Mouse (Mus musculus): Measurements from ENCODE around the gene Il21r.

The Il21r gene

GRCm38 (mm10) chr7:125575738-125576540, 27.3 kb upstream of the Il21r start:
- no peak for DNase-seq (ENCODE audit: low spot score)

DNA sequence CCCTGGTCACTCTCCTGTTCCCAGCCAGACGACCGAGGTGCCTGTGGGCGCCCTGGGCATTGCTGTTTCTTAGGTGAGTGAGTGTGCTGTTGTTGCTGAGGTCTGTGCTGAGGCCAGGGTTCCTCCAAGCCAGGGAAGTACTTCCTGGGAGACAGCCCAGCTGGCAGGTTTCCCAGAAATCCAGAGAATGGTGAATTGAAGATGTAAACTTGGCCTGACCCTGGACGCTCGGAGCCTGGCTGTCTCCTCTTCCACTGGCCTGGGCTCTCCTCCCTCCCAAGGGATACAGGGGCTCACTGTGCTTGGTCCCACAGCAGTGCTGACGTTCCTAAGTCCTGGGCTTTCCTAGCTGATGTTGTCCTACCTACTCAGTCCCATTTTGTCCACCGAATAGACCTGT, 26.2 kb upstream of the Il21r start:
- no peak for DNase-seq (ENCODE audit: low spot score)

- DNase-seq (ENCODE audit: low spot score), result no peak
Measured at GRCm38 (mm10) chr7:125577486-125578088, 25.6 kb upstream of the Il21r start.

DNA sequence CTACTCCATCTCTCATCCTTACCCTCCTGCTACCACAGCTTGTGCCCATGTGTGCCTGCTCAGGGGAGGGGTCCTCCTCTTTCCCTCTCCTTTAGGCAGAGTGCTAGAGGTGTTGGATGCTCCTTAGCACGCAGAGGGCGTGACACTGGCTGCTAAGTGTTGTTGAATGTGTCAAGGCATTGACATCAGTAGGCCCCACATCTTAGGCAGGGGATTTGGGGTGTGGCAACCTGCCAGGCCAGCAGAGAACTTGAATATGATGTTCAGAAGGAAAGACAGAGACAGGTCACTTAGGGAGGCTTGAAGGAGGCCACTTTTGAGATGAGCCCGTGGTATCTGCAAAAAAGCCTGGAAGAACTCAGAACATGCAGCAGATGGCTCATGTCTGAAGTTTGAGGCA, 25.1 kb upstream of the Il21r start:
- peak; percentile 50 for DNase-seq (ENCODE audit: low spot score)

GRCm38 (mm10) chr7:125579545-125580219, 23.5 kb upstream of the Il21r start:
- peak; percentile 40 for DNase-seq (ENCODE audit: low spot score)

DNA sequence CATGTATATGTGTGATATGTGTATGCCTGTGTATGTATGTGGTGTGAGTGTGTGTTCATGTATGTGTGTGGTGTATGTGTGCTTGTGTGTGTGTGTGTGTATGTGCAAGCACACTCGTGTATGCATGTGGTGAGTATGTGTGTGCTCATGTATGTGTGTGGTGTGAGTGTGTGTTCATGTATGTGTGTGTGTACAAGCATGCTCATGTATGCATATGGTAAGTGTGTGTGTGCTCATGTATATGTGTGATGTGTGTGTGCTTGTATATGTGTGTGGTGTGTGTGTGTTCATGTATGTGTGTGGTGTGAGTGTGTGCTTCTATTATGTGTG, 23.0 kb upstream of the Il21r start:
- no peak for DNase-seq (ENCODE audit: low spot score)

DNA sequence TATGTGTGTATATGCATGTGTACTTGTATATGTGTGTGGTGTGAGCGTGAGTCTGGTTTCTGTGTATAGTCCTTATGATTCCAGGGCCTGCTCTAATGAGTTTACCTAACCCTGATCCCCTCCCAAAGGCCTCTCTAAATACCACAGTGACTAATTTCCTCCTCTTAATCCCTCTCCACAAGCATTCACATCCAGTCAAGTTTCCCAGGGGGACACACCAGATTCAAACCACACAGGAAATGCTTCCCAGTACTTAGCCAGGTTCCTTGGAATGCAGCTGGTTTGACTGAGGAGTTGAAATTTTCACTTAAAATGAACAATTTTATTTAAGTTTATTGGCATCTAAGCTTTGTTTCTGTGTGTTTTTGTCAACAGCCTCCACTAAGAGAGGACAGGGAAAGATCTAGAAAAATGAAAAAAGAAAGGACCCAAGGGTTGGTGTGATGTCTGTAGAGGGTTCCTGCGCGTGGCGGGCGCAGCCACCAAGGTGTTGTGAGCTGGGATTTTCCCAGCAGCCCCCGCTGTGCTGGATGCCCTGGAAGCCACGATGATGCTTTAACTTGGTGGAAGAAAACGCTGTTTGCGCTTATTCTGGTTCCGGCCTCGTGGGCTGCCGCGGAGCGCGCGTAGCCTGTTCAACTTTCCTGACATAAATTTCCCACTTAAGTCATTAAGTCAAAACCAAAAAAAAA, 22.5 kb upstream of the Il21r start:
- peak; percentile 87 for DNase-seq (ENCODE audit: low spot score)

GRCm38 (mm10) chr7:125581317-125581672, 21.9 kb upstream of the Il21r start:
- no peak for DNase-seq (ENCODE audit: low spot score)

GRCm38 (mm10) chr7:125583325-125584004, 19.8 kb upstream of the Il21r start:
- DNase-seq (ENCODE audit: low spot score), result no peak

DNA sequence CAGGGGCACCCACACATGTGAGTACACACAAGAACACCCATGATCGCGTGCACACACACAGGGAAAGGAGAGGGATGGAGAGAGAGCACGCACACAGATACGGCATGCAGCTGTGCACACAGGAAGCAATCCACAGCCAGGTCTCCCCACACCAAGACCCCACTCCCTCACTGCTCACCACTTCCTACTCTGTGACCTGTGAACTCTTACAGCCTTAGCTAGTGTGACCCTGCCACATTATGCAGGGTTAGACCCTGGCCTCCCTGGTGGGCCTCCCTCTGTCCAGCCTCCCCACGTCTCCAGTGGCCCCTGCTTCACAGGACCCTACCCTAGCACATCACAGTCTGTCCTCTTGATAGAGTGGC, 19.2 kb upstream of the Il21r start:
- DNase-seq (ENCODE audit: low spot score), result no peak

GRCm38 (mm10) chr7:125586355-125586754, 16.9 kb upstream of the Il21r start:
- no peak for DNase-seq (ENCODE audit: low spot score)

DNA sequence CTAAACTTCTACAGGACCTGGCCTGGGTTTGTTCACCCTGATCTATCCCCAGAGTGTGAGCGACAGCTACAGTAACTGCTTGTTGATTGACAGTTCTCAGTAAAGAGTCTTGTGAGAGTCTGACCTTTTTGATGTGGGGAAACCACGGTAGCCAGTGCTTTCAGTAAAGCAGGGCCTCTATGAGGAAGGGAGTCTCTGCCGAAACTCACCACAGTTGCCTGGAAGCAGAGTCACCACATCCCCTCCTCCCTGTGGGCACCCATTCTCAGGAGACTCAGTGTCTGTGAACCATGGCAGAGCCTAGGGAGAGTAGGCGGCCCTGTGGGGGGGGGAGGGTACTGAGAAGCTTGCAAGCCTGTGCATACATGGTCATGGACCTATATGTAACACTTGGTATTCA, 14.5 kb upstream of the Il21r start:
- peak; percentile 91 for DNase-seq (ENCODE audit: low spot score)

GRCm38 (mm10) chr7:125589896-125590295, 13.3 kb upstream of the Il21r start:
- no peak for DNase-seq (ENCODE audit: low spot score)

DNA sequence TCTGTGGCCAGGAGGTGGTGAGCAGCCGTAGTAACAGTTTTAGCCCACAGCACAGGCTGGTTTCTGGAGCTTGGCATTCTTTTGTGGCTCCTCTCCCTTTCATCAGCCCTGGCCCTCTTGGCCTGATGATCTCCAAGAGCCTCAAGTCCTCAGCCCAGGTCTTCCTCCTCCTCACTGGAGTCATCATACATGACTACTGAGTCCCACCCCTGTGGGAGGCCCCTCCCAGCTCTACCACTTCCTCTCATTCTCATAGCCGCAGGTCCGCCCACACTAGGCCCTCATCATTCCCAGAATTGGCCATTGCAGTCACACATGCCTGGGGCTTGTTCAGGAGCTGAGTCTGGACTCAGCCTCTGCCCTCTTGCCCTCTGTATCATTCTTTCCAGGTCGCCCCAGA, 9.4 kb upstream of the Il21r start:
- DNase-seq (ENCODE audit: low spot score), result peak; percentile 68

GRCm38 (mm10) chr7:125596406-125596805, 6.8 kb upstream of the Il21r start:
- no peak for DNase-seq (ENCODE audit: low spot score)

GRCm38 (mm10) chr7:125597083-125597482, 6.1 kb upstream of the Il21r start:
- DNase-seq (ENCODE audit: low spot score), result peak; percentile 67

DNA sequence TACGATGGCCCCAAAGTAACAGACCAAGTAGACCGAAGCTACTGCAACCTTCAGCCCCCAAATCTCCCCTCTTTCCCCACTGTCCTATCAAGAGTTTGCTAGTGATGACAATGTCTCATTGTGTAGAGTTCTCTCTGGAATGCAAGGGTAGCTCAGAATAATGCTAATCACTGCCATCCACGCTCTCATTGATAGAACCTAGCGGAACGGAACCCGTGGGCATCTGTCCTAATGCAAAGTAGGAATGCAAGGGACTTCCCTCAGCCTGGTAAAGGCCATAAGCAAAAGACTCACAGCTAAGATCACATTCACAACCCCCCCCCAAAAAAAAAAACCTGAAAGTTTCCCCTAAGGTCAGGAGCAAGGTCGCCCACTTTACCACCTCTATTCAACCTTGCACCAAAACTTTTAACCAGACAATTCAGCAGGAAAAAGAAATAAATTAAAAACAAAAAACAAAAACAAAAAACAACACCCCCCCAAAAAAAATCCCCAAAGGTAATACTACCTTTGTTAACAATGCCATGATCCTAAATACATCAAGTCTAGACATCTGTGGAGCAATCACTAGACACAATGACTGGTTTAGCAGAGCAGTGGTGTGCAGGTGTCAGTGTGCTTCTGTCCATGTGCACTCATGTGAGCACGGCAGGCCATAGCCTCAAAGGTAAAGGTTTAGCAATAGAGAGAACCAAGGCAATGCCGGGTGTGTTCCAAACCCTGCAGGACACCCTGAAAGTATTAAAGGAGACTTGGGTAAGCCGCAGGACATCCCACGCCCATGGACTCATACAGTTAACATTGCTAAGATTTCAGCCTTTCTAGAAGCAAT, 5.5 kb upstream of the Il21r start:
- DNase-seq (ENCODE audit: low spot score), result no peak

- no peak for DNase-seq (ENCODE audit: low spot score)
Measured at GRCm38 (mm10) chr7:125599373-125599973, 3.8 kb upstream of the Il21r start.

DNA sequence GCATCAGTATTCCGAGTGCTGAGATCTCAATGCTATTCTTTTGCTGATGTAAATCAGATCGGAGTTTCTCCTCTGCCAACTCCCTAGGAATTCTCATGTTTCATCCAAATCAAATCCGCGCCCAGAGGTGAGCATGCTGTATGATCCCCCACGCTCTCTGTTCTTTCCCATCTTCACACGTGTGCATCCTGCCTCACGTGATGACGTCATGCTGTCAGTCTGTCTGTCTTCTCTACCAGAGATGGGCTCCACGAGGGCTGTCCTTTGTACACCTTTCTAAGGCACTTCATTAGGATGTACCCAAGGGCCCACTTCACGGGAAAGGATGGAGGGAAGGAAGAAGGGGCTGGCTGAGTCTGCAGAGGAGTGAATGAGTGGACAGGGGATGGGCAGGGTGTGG, 3.1 kb upstream of the Il21r start:
- DNase-seq (ENCODE audit: low spot score), result peak; percentile 28

- peak; percentile 34 for DNase-seq (ENCODE audit: low spot score)
Measured at GRCm38 (mm10) chr7:125600612-125601279, 2.5 kb upstream of the Il21r start.

All from T-cell, adult 2 months (primary cell).